Mouse (Mus musculus): ENCODE data around the gene Phlpp2. TPM values are rescaled to one million over a fixed set of nuclear protein-coding genes. Genes with fewer than 3 reads are reported as not detected.

Gene Phlpp2
- polyA plus RNA-seq (2012; rRNA removed), result 9.4 and 10.6 TPM in 2 replicates

DNA sequence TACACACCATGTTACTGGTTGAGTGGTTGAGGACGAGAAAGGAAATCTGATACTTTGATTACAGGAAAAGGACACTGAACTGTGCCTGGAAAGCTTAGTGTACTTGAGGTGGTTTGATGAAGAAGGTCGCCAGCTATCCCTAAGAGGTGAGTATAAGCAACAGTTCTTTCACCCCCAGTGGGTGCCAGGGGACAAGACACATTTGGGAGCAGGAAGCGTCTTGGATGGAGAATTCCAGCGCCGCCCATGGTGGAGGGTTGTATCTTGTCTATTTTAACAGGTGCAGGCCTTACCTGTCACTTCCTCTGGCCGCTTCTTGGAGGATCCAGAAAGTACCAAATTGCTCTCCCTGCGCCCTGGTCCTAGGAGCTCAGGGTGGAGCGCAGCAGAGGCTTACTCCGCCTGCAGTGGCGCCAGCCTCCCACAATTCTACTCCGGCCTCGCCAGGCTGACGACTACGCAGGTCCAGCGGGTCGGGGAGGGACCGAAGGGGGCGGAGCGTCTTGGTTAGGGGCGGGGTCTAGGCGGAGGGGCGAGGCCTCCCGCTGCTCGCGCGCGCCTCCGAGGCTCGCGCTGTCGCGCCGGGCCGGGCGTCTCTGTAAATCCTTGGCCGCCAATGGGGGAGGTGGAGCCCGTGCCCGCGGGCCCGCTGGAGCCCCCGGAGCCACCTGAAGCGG, at the start of gene Phlpp2:
Gene Phlpp2 (plus strand): TSS at position 540 of the 677 bp plus-strand sequence.

DNA sequence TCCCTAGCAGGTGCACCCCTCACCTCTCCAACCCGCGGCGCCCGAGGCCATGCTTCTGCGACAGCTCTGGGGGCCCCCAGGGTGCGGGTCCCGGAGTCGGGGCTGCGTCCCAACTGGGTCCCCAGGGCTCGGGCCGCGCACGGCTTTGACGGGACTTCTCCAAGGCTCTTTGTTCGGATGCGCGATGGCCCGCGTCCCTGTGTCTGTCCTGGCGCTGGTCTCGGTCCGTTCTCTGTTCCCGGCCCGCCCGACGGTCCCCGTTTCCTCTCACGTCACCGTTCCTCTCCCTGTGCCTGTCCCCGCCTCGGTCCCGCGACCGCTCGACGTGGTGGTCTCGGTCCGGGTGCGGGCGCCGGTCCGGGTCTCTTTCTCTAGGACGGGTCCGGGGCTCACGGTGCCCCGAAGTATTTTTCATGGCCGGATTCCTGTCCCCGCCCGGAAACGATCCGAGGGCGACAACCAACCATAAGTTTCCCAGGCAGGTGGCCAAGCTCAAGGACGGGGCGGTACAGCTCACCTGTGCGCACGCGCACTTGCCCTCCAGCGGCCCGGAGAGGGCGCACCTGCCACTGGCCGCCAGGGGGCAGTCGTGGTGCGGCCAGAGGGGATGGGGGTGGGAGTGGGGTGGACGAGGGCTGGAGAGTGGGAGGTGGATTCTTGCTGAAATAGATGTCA, 93.5 kb downstream of the Phlpp2 start, which contains the start of gene Marveld3:
Gene Marveld3 (minus strand): TSS at position 511 of the 675 bp plus-strand sequence.

DNA sequence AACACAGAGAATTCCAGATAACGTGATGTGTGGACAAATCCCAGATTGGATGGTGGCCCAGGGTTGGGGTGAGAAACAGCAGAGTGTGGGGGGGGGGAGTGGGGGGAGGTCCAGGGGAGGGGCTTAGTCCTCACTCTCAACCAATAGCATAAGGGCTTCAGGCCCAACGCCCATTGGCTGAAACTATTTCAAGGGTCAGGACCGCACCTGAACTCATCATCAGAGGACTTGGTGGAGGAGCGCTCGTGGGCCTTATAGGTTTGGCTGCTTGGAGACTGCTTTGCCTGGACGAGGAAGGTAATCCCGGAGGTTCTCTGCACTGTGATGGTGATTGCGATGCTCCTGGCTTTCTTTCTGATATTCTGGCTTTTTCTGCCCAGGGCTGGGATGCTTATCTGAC, 121.9 kb downstream of the Phlpp2 start, which contains the start of gene Tat:
Gene Tat (plus strand): TSS at position 214 of the 400 bp plus-strand sequence.

Other genes starting within 250 kb of the Phlpp2 start
- gene Ist1, start 175.3 kb upstream of the Phlpp2 start, polyA plus RNA-seq (2012; rRNA removed), result 30.8 and 35.9 TPM in 2 replicates
- 13.0 and 13.5 TPM in 2 replicates for gene Zfp821, start 163.0 kb upstream of the Phlpp2 start, polyA plus RNA-seq (2012; rRNA removed)
- gene Atxn1l, start 130.8 kb upstream of the Phlpp2 start, polyA plus RNA-seq (2012; rRNA removed), result 26.1 and 30.1 TPM in 2 replicates
- 23.4 and 34.1 TPM in 2 replicates for gene Ap1g1, start 90.0 kb upstream of the Phlpp2 start, polyA plus RNA-seq (2012; rRNA removed)
- 2.6 and 5.7 TPM in 2 replicates for gene Marveld3, start 93.7 kb downstream of the Phlpp2 start, polyA plus RNA-seq (2012; rRNA removed)
- 0.35 and 0.81 TPM in 2 replicates for gene Tat, start 121.9 kb downstream of the Phlpp2 start, polyA plus RNA-seq (2012; rRNA removed)
- 6.6 and 13.2 TPM in 2 replicates for gene Chst4, start 171.2 kb downstream of the Phlpp2 start, polyA plus RNA-seq (2012; rRNA removed)
- 2.2 and 2.5 TPM in 2 replicates for gene Zfp612, start 211.2 kb downstream of the Phlpp2 start, polyA plus RNA-seq (2012; rRNA removed)
- gene Gm21964, start 232.7 kb downstream of the Phlpp2 start, polyA plus RNA-seq (2012; rRNA removed), result not detected in 2 replicates
- not detected in 2 replicates for gene Gm17720, start 234.2 kb downstream of the Phlpp2 start, polyA plus RNA-seq (2012; rRNA removed)

Measured in ovary, adult 2 months (tissue).